Mouse (Mus musculus) erythroblast, embryonic 14.5 days (primary cell): Measurements from ENCODE around the gene Actg1.

ENCODE experiments used
- GATA1 ChIP-seq: IDR thresholded peaks from 2 replicates; pipeline ENCODE4 v1.6.1; 2012; ENCODE audit warnings: low read length, inconsistent platforms, mixed read lengths
- TAL1 ChIP-seq: IDR thresholded peaks from 3 replicates; pipeline ENCODE4 v1.6.1; 2012; ENCODE audit warnings: low read length, inconsistent platforms, mixed read lengths

GRCm38 (mm10) chr11:120320156-120320555 lies 28.2 kb downstream of the Actg1 start:
- TF ChIP-seq TAL1 (no peak), GATA1 (no peak)
